Mouse (Mus musculus) forebrain, embryonic 11.5 days (tissue): ENCODE data around the gene Cdkn1a. TPM values are rescaled to one million over a fixed set of nuclear protein-coding genes. Genes with fewer than 3 reads are reported as not detected.
"Not testable (repeated sequence)": the region's sequence is repeated elsewhere in the genome, so short reads cannot be mapped to it uniquely, and the experiment has no call there.

Experiments
- ATAC-seq: fragments of 200-750 bp; cut with Nextera tagmentation; replicated peaks from 2 replicates; pipeline ENCODE4 v1.8.0; 2017; ENCODE audit warnings: moderate TSS enrichment; ENCODE audit not compliant: low FRiP score
- DNase-seq: peaks from one replicate; pipeline ENCODE4 v3.0.0-alpha.2; 2017; ENCODE audit warnings: low spot score
- H3K27ac ChIP-seq: fragments of 300-500 bp; sonication (generic); 2 replicates; pipeline ENCODE4 v1.5.1; 2014; ENCODE audit warnings: low read depth, low read length
- H3K27me3 ChIP-seq: fragments of 300-500 bp; sonication (generic); 2 replicates; pipeline ENCODE4 v1.6.1; 2014; ENCODE audit warnings: mild to moderate bottlenecking, low read length, mixed read lengths; ENCODE audit not compliant: control insufficient read depth, insufficient read depth
- H3K36me3 ChIP-seq: fragments of 300-500 bp; sonication (generic); 2 replicates; pipeline ENCODE4 v1.6.1; 2014; ENCODE audit warnings: mild to moderate bottlenecking, low read length, moderate library complexity, mixed read lengths; ENCODE audit not compliant: control insufficient read depth, insufficient read depth
- H3K4me1 ChIP-seq: fragments of 300-500 bp; sonication (generic); replicated peaks from 2 replicates; pipeline ENCODE4 v1.6.1; 2014; ENCODE audit warnings: low read length, mixed read lengths; ENCODE audit not compliant: control insufficient read depth, insufficient read depth
- H3K4me2 ChIP-seq: fragments of 300-500 bp; sonication (generic); 2 replicates; pipeline ENCODE4 v1.6.1; 2014; ENCODE audit warnings: low read depth, mild to moderate bottlenecking, low read length, moderate library complexity, mixed read lengths; ENCODE audit not compliant: severe bottlenecking
- H3K4me3 ChIP-seq: fragments of 300-500 bp; sonication (generic); 2 replicates; pipeline ENCODE4 v1.5.1; 2014; ENCODE audit warnings: low read depth, low read length
- H3K9ac ChIP-seq: fragments of 300-500 bp; sonication (generic); 2 replicates; pipeline ENCODE4 v1.6.1; 2014; ENCODE audit warnings: low read length
- H3K9me3 ChIP-seq: fragments of 300-500 bp; sonication (generic); 2 replicates; pipeline ENCODE4 v1.6.1; 2016; ENCODE audit warnings: low read length, mixed read lengths; ENCODE audit not compliant: control insufficient read depth
- whole genome bisulfite sequencing: fragments of 180-500 bp; shearing (Covaris S2); extraction: QIAGEN DNeasy Blood & Tissue Kit; methylation state at CpG from one replicate; pipeline ENCODE4 v1.1.7; 2014; 5-methylcytosine and 5-hydroxymethylcytosine counted together
- polyA plus RNA-seq: library from polyadenylated mRNA; unstranded; fragments of >200 nt; fragmentation: Nextera tagmentation; extraction: Ambion mirVana; gene quantifications from 2 replicates; pipeline ENCODE4 v1.2.1, GENCODE M21; 2014

Cdkn1a gene
- polyA plus RNA-seq, 1 experiment from 2014 or later: 27.3 TPM

- Histone ChIP-seq H3K36me3 (no peaks in the 10 kb centered on the region), H3K9ac (no peak overlapping the region), H3K4me1 (no peaks in the 10 kb centered on the region), H3K27ac (no peak overlapping the region), H3K4me2 (no peak overlapping the region), H3K4me3 (no peak overlapping the region), H3K9me3 (no peaks in the 10 kb centered on the region), H3K27me3 (no peaks in the 10 kb centered on the region)
- DNase-seq: peak; percentile 52
- 64% methylated on average over 13 of the region's 13 CpGs for WGBS
- ATAC-seq: no peak
Observed at GRCm38 (mm10) chr17:29062119-29063035, 28.4 kb upstream of the Cdkn1a start.

- H3K27ac ChIP-seq: no peak overlapping the region
- no peak for ATAC-seq
- no peak overlapping the region for H3K4me2 ChIP-seq
- WGBS: 49% methylated on average over 8 of the region's 8 CpGs
- no peak overlapping the region for H3K4me3 ChIP-seq
- H3K9me3 ChIP-seq: no peaks in the 10 kb centered on the region
- no peaks in the 10 kb centered on the region for H3K27me3 ChIP-seq
- no peaks in the 10 kb centered on the region for H3K4me1 ChIP-seq
- peak; percentile 35 for DNase-seq
- no peak overlapping the region for H3K9ac ChIP-seq
- no peaks in the 10 kb centered on the region for H3K36me3 ChIP-seq
Observed at GRCm38 (mm10) chr17:29063121-29063987, 27.4 kb upstream of the Cdkn1a start.

- Histone ChIP-seq H3K36me3 (no peaks in the 10 kb centered on the region), H3K9ac (no peak overlapping the region), H3K27ac (no peak overlapping the region), H3K27me3 (no peaks in the 10 kb centered on the region), H3K4me1 (no peaks in the 10 kb centered on the region), H3K4me2 (no peak overlapping the region), H3K9me3 (no peaks in the 10 kb centered on the region), H3K4me3 (no peak overlapping the region)
- no peak for ATAC-seq
- WGBS: 73% methylated on average over 2 of the region's 2 CpGs
- DNase-seq: peak; percentile 16
Observed at GRCm38 (mm10) chr17:29063988-29064285, 26.8 kb upstream of the Cdkn1a start.

GRCm38 (mm10) chr17:29065245-29065940 lies 25.4 kb upstream of the Cdkn1a start:
- no peaks in the 10 kb centered on the region for H3K9me3 ChIP-seq
- H3K27me3 ChIP-seq: no peaks in the 10 kb centered on the region
- ATAC-seq (no peak), DNase-seq (no peak)
- H3K9ac ChIP-seq: no peak overlapping the region
- no peak overlapping the region for H3K27ac ChIP-seq
- WGBS: 81% methylated on average over 21 of the region's 21 CpGs
- no peaks in the 10 kb centered on the region for H3K36me3 ChIP-seq
- no peaks in the 10 kb centered on the region for H3K4me1 ChIP-seq
- no peak overlapping the region for H3K4me2 ChIP-seq
- H3K4me3 ChIP-seq: no peak overlapping the region

- no peak for ATAC-seq
- Histone ChIP-seq H3K27me3 (no peaks in the 10 kb centered on the region), H3K9me3 (no peaks in the 10 kb centered on the region), H3K9ac (no peak overlapping the region), H3K36me3 (no peaks in the 10 kb centered on the region), H3K4me2 (no peak overlapping the region), H3K27ac (no peak overlapping the region), H3K4me3 (no peak overlapping the region), H3K4me1 (no peaks in the 10 kb centered on the region)
- 95% methylated on average over 3 of the region's 3 CpGs for WGBS
- no peak for DNase-seq
Observed at GRCm38 (mm10) chr17:29065971-29066370, 24.8 kb upstream of the Cdkn1a start.

GRCm38 (mm10) chr17:29067416-29067815 lies 23.4 kb upstream of the Cdkn1a start:
- not testable (repeated sequence) for H3K9me3 ChIP-seq, H3K4me2 ChIP-seq, H3K9ac ChIP-seq, H3K27me3 ChIP-seq, DNase-seq, H3K4me1 ChIP-seq, H3K4me3 ChIP-seq, H3K27ac ChIP-seq, H3K36me3 ChIP-seq, ATAC-seq
- 86% methylated on average over 3 of the region's 3 CpGs for WGBS

- Histone ChIP-seq H3K9me3 (no peaks in the 10 kb centered on the region), H3K4me2 (no peak overlapping the region), H3K9ac (no peak overlapping the region), H3K27ac (no peak overlapping the region), H3K4me3 (no peak overlapping the region), H3K36me3 (no peaks in the 10 kb centered on the region), H3K27me3 (no peaks in the 10 kb centered on the region), H3K4me1 (peaks cover 2% of the 10 kb centered on the region; the same call in 1 of the 2 replicates)
- ATAC-seq: no peak
- no peak for DNase-seq
- 64% methylated on average over 5 of the region's 5 CpGs for WGBS
Observed at GRCm38 (mm10) chr17:29067847-29068246, 22.9 kb upstream of the Cdkn1a start.

GRCm38 (mm10) chr17:29069063-29069462 lies 21.7 kb upstream of the Cdkn1a start:
- no peaks in the 10 kb centered on the region for H3K36me3 ChIP-seq
- no peaks in the 10 kb centered on the region for H3K9me3 ChIP-seq
- no peak overlapping the region for H3K27ac ChIP-seq
- no peak overlapping the region for H3K4me2 ChIP-seq
- no peak overlapping the region for H3K4me3 ChIP-seq
- no peak for DNase-seq
- no peak overlapping the region for H3K9ac ChIP-seq
- no peaks in the 10 kb centered on the region for H3K27me3 ChIP-seq
- H3K4me1 ChIP-seq: peaks cover 4% of the 10 kb centered on the region; the same call in 1 of the 2 replicates
- WGBS: 74% methylated on average over 10 of the region's 10 CpGs
- no peak for ATAC-seq
